Mouse (Mus musculus) hindbrain, postnatal 0 days (tissue): Measurements from ENCODE around the gene Pik3r1. TPM values are rescaled to one million over a fixed set of nuclear protein-coding genes. Genes with fewer than 3 reads are reported as not detected.

Experiments used
- ATAC-seq: fragments of 200-750 bp; cut with Nextera tagmentation; 2 replicates; pipeline ENCODE4 v1.8.0; 2017; ENCODE audit warnings: mild to moderate bottlenecking, moderate TSS enrichment, moderate library complexity
- DNase-seq: peaks from one replicate; pipeline ENCODE4 v3.0.0-alpha.2; 2015; ENCODE audit warnings: low spot score
- H3K27ac ChIP-seq: fragments of 300-500 bp; sonication (generic); 2 replicates; pipeline ENCODE4 v1.5.1; 2014; ENCODE audit warnings: mild to moderate bottlenecking
- H3K27me3 ChIP-seq: fragments of 300-500 bp; sonication (generic); 2 replicates; pipeline ENCODE4 v1.6.1; 2014; ENCODE audit warnings: low read length, mixed read lengths; ENCODE audit not compliant: insufficient read depth
- H3K36me3 ChIP-seq: fragments of 300-500 bp; sonication (generic); 2 replicates; pipeline ENCODE4 v1.6.1; 2014; ENCODE audit warnings: low read length, mixed read lengths; ENCODE audit not compliant: insufficient read depth
- H3K4me1 ChIP-seq: fragments of 300-500 bp; sonication (generic); 2 replicates; pipeline ENCODE4 v1.6.1; 2014; ENCODE audit warnings: antibody characterized with exemption, low read length, mixed read lengths; ENCODE audit not compliant: insufficient read depth
- H3K4me2 ChIP-seq: fragments of 300-500 bp; sonication (generic); 2 replicates; pipeline ENCODE4 v1.6.1; 2014; ENCODE audit warnings: low read depth, mild to moderate bottlenecking, low read length, moderate library complexity, mixed read lengths
- H3K4me3 ChIP-seq: fragments of 300-500 bp; sonication (generic); 2 replicates; pipeline ENCODE4 v1.5.1; 2014; ENCODE audit warnings: low read length
- H3K9ac ChIP-seq: fragments of 300-500 bp; sonication (generic); replicated peaks from 2 replicates; pipeline ENCODE4 v1.6.1; 2014; ENCODE audit warnings: mild to moderate bottlenecking, low read length, moderate library complexity, mixed read lengths
- H3K9me3 ChIP-seq: fragments of 300-500 bp; sonication (generic); 2 replicates; pipeline ENCODE4 v1.6.1; 2016; ENCODE audit warnings: low read length, mixed read lengths
- CTCF ChIP-seq: IDR thresholded peaks from 2 replicates; pipeline ENCODE4 v1.5.1; 2016; ENCODE audit warnings: antibody characterized with exemption, control low read depth, low read depth
- WGBS: fragments of 180-500 bp; shearing (Covaris S2); extraction: QIAGEN DNeasy Blood & Tissue Kit; methylation state at CpG from one replicate; pipeline ENCODE4 v1.1.7; 2014; 5-methylcytosine and 5-hydroxymethylcytosine counted together
- polyA plus RNA-seq: library from polyadenylated mRNA; unstranded; fragments of >200 nt; fragmentation: Nextera tagmentation; extraction: Ambion mirVana; gene quantifications from 2 replicates; pipeline ENCODE4 v1.2.1, GENCODE M21; 2015
- total RNA-seq: library from RNA; depleted of rRNA; stranded (reverse); fragments of >200 nt; gene quantifications from 2 replicates; pipeline ENCODE4 v1.2.3, GENCODE M21; 2014

The Pik3r1 gene
- total and polyA plus RNA-seq, 2 experiments from 2014 or later: 58.1 to 95.6 TPM

GRCm38 (mm10) chr13:101761617-101762016, 6.4 kb downstream of the Pik3r1 start:
- Histone ChIP-seq H3K36me3 (no peaks in the 10 kb centered on the region), H3K9ac (no peak overlapping the region), H3K27ac (no peak overlapping the region), H3K4me2 (no peak overlapping the region), H3K27me3 (no peaks in the 10 kb centered on the region), H3K4me3 (no peak overlapping the region), H3K4me1 (peaks cover 14% of the 10 kb centered on the region), H3K9me3 (no peaks in the 10 kb centered on the region)
- ATAC-seq (no peak), DNase-seq (no peak)
- no peak for TF ChIP-seq CTCF
- WGBS: 68% methylated on average over 5 of the region's 5 CpGs

- peak overlapping the region; percentile 21; the same call in 1 of the 2 replicates for H3K4me2 ChIP-seq
- no peaks in the 10 kb centered on the region for H3K9me3 ChIP-seq
- H3K27ac ChIP-seq: no peak overlapping the region
- no peak for DNase-seq
- no peak for TF ChIP-seq CTCF
- H3K4me3 ChIP-seq: no peak overlapping the region
- WGBS: 78% methylated on average over 3 of the region's 3 CpGs
- H3K9ac ChIP-seq: no peak overlapping the region
- H3K27me3 ChIP-seq: no peaks in the 10 kb centered on the region
- no peak for ATAC-seq
- no peaks in the 10 kb centered on the region for H3K36me3 ChIP-seq
- H3K4me1 ChIP-seq: peaks cover 11% of the 10 kb centered on the region
These were observed 7.1 kb downstream of the Pik3r1 start for GRCm38 (mm10) chr13:101760953-101761352.

- no peak overlapping the region for H3K27ac ChIP-seq
- H3K27me3 ChIP-seq: no peaks in the 10 kb centered on the region
- H3K9ac ChIP-seq: no peak overlapping the region
- H3K4me3 ChIP-seq: no peak overlapping the region
- H3K4me1 ChIP-seq: peaks cover 3% of the 10 kb centered on the region
- H3K9me3 ChIP-seq: no peaks in the 10 kb centered on the region
- H3K36me3 ChIP-seq: no peaks in the 10 kb centered on the region
- DNase-seq (no peak), ATAC-seq (no peak)
- H3K4me2 ChIP-seq: peak overlapping the region; percentile 21
- no peak for TF ChIP-seq CTCF
- WGBS: 51% methylated on average over 8 of the region's 8 CpGs
These were observed 7.9 kb downstream of the Pik3r1 start for GRCm38 (mm10) chr13:101760001-101760687.

DNA sequence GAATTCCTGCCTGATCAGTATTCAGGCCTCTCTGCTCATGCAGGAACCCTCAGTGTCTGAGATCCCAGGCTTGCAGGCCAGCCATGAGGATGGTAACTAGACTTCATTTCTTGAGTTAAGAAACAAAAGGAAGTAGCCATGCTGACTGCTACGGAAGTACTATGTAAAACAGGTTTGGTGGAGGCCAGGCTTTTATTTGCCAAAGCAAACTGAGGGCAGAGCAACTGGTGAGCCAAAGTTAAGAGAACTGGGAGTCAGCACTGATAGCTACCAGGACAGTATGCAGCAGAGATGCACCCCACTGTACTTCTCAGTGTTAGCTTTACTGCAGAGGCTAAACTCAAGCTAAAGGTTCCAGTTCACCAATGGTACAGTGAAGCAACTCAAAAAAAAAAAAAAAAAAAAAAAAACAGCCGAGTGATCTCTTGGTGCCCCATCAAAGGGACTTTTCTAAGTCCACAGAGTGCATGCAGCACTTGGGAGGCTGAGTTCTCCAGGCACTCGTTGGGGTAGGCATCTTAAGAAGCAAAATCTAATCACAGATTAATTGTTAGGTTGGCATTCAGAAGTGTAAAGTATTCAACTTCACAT, 8.6 kb downstream of the Pik3r1 start:
- H3K9ac ChIP-seq: no peak overlapping the region
- no peak overlapping the region for H3K27ac ChIP-seq
- TF ChIP-seq CTCF: no peak
- H3K4me2 ChIP-seq: peak overlapping the region; percentile 21; the same call in 1 of the 2 replicates
- no peak for ATAC-seq
- 33% methylated on average over 3 of the region's 3 CpGs for WGBS
- DNase-seq: no peak
- H3K27me3 ChIP-seq: no peaks in the 10 kb centered on the region
- no peaks in the 10 kb centered on the region for H3K9me3 ChIP-seq
- H3K4me3 ChIP-seq: no peak overlapping the region
- no peaks in the 10 kb centered on the region for H3K4me1 ChIP-seq
- 0 out of 2 replicates have a peak, but pooled peaks cover 3% of the 10 kb centered on the region for H3K36me3 ChIP-seq

GRCm38 (mm10) chr13:101757801-101758422, 10.1 kb downstream of the Pik3r1 start:
- no peaks in the 10 kb centered on the region for H3K27me3 ChIP-seq
- no peak for TF ChIP-seq CTCF
- 0 out of 2 replicates have a peak, but pooled peaks cover 5% of the 10 kb centered on the region for H3K36me3 ChIP-seq
- no peaks in the 10 kb centered on the region for H3K9me3 ChIP-seq
- no peak overlapping the region for H3K4me3 ChIP-seq
- ATAC-seq (peak; percentile 46; the same call in 1 of the 2 replicates), DNase-seq (no peak)
- H3K4me2 ChIP-seq: no peak overlapping the region
- WGBS: 63% methylated on average over 22 of the region's 22 CpGs
- no peak overlapping the region for H3K9ac ChIP-seq
- peaks cover 9% of the 10 kb centered on the region for H3K4me1 ChIP-seq
- no peak overlapping the region for H3K27ac ChIP-seq

- no peaks in the 10 kb centered on the region for H3K27me3 ChIP-seq
- H3K4me3 ChIP-seq: no peak overlapping the region
- no peak overlapping the region for H3K27ac ChIP-seq
- TF ChIP-seq CTCF: no peak
- H3K9ac ChIP-seq: no peak overlapping the region
- no peak for DNase-seq
- 0 out of 2 replicates have a peak, but pooled peaks cover 5% of the 10 kb centered on the region for H3K36me3 ChIP-seq
- ATAC-seq: no peak
- no peaks in the 10 kb centered on the region for H3K9me3 ChIP-seq
- H3K4me2 ChIP-seq: no peak overlapping the region
- WGBS: 77% methylated on average over 2 of the region's 2 CpGs
- H3K4me1 ChIP-seq: peaks cover 9% of the 10 kb centered on the region
These were observed 12.8 kb downstream of the Pik3r1 start for GRCm38 (mm10) chr13:101755228-101755627.
